Mouse (Mus musculus): ENCODE results near the gene Sft2d1.
"Not testable (repeated sequence)": the region's sequence is repeated elsewhere in the genome, so short reads cannot be mapped to it uniquely, and the experiment has no call there.

DNA sequence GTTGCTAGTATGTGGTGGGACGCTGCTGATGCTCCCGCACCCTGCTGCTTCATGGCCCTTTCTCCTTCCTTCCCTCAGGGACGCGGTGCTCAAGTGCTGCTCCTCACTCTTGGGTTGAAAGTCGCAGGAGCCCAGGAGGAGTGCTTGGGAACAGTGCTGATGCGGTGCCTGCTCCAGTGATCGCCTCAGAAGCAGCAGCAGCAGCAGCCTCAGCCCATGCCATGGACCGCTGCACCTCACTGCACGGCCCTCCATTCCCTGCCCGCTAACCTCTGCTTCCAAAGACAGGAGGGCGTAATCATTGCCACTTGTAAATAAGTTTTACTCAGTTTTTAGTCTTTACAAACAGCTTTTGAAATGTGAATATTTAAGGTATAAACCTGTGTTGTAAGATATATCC, 16.0 kb downstream of the Sft2d1 start:
- TF ChIP-seq MYOG (IDR thresholded peaks at IDR 0.05; ENCODE audit: control insufficient read depth, extremely low read depth, insufficient read length); CTCF (IDR thresholded peaks at IDR 0.05; ENCODE audit: control insufficient read depth, insufficient read depth, insufficient read length): not testable (repeated sequence)

Measured in C2C12 (cell line).